Mouse (Mus musculus) layer of hippocampus, postnatal 25 days (tissue): Measurements from ENCODE around the gene Klhl31. TPM values are rescaled to one million over a fixed set of nuclear protein-coding genes. Genes with fewer than 3 reads are reported as not detected.

ENCODE experiments used
- DNase-seq, 2 experiments: peaks; one replicate each; pipeline ENCODE4 v3.0.0; 2022; ENCODE audit warnings: mixed read lengths in 2 of 2, low spot score in 1 of 2; ENCODE audit errors: extremely low spot score in 1 of 2
- total RNA-seq, 2 experiments: library from RNA; stranded (reverse); gene quantifications; 2 replicates each; pipeline ENCODE4 v1.2.3; 2021

Klhl31 gene
- total RNA-seq, 2 experiments from 2014 or later, result 0.05 TPM; not detected in 1

GRCm38 (mm10) chr9:77693405-77693804 is 57.1 kb downstream of the Klhl31 start:
- DNase-seq, result no peak

GRCm38 (mm10) chr9:77695586-77695985 is 59.3 kb downstream of the Klhl31 start:
- no peak for DNase-seq

- DNase-seq, result no peak
These were observed 67.2 kb downstream of the Klhl31 start for GRCm38 (mm10) chr9:77703476-77703875.

- DNase-seq, result no peak
These were observed 67.8 kb downstream of the Klhl31 start for GRCm38 (mm10) chr9:77704108-77704507.

GRCm38 (mm10) chr9:77706515-77706914 is 70.2 kb downstream of the Klhl31 start:
- DNase-seq, result no peak

- no peak for DNase-seq
These were observed 71.3 kb downstream of the Klhl31 start for GRCm38 (mm10) chr9:77707433-77708139.

GRCm38 (mm10) chr9:77708950-77709349 is 72.7 kb downstream of the Klhl31 start:
- DNase-seq, result no peak

Other genes starting within 250 kb of the Klhl31 start
- 1 to 10 TPM; 6.8 to 8.1 TPM for gene Lrrc1, start 91.6 kb upstream of the Klhl31 start, total RNA-seq
- gene Gclc, start 118.0 kb downstream of the Klhl31 start, total RNA-seq, result 10 to 100 TPM; 46.2 to 47.5 TPM